Mouse (Mus musculus) megakaryocyte-erythroid progenitor cell, adult 5 weeks (primary cell): ENCODE data around the gene Vapb. TPM values are rescaled to one million over a fixed set of nuclear protein-coding genes. Genes with fewer than 3 reads are reported as not detected.

Source experiments
- polyA plus RNA-seq: library from polyadenylated mRNA; stranded (reverse); fragments of >175 nt; gene quantifications from 2 replicates; pipeline ENCODE4 v1.2.3, GENCODE M21; 2012

Gene Vapb
- 14.9 and 17.6 TPM in 2 replicates for polyA plus RNA-seq

DNA sequence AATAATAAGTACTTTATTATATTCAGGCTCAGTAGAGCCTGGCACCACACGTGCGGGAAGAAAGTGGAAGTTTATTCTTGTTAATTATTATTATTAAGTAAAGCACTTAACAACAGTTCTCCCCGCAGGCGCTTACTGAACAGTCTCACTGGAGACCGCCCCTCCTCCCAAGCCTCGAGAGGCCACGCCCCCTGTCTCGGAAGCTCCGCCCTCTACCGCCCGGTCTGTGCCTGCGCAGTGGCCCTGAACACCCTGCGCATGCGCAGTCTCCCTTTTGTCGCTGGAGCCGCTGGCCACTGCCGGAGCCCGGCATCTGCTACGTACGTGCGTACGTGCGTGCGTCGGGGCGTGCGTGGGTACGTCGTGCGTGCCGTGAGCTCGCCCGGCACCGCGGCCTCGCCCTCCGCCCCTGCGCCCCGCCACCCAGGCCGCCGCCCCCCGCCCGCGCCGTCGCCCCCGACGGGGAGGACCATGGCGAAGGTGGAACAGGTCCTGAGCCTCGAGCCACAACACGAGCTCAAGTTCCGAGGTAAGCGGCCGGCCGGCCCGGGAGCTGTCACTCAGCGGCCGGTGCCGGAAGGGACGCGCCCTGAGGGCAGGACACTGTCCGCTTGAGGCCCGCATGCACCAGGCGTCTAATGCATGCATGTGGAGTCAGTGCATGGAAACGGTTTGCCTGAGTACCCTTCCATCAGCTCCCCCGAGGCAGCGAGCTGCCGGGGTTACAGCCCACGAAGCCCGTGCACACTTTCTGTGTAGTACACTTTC, at the start of gene Vapb:
Gene Vapb, plus strand, starts transcription at position 290 of the 768 bp plus-strand sequence.

DNA sequence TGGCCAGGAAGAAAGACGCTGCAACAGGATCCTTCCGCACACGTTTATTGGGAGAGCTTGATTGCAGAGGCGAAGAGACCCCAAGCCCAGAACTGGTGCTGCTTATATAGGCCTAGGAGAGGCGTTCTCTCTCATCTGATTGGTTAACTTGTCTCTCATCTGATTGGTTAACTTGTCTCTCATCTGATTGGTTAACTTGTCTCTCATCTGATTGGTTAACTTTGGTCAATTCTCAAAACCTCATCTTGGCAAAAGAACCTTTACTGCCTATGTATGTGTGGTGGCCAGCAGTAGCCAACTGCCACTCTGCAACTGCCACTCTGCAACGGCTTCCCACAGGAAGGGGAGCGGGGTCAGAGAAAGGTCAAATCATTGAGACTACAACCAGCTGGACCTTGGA, 18.2 kb upstream of the Vapb start, which contains the start of gene 1700010B08Rik:
Gene 1700010B08Rik, plus strand, starts transcription at position 301 of the 400 bp plus-strand sequence.

Other genes with a start within 250 kb of the Vapb start
- gene 1700021F07Rik, start 214.9 kb upstream of the Vapb start, polyA plus RNA-seq = not detected in 2 replicates
- not detected in 2 replicates for gene Ankrd60, start 159.1 kb upstream of the Vapb start, polyA plus RNA-seq
- gene Rab22a, start 77.8 kb upstream of the Vapb start, polyA plus RNA-seq = 9.7 and 19.3 TPM in 2 replicates
- not detected in 2 replicates for gene 1700010B08Rik, start 18.1 kb upstream of the Vapb start, polyA plus RNA-seq